Mouse (Mus musculus): Measurements from ENCODE around the gene Rdh12.

Gene Rdh12

GRCm38 (mm10) chr12:79253294-79254053 is 44.8 kb downstream of the Rdh12 start:
- no peak for DNase-seq

GRCm38 (mm10) chr12:79254975-79255374 is 46.3 kb downstream of the Rdh12 start:
- no peak for DNase-seq

GRCm38 (mm10) chr12:79260154-79260553 is 51.4 kb downstream of the Rdh12 start:
- no peak for DNase-seq

GRCm38 (mm10) chr12:79261035-79261434 is 52.3 kb downstream of the Rdh12 start:
- no peak for DNase-seq

Data from right cerebral cortex, postnatal 25 days (tissue).